Mouse (Mus musculus): ENCODE data around the gene Slc25a33. TPM values are rescaled to one million over a fixed set of nuclear protein-coding genes. Genes with fewer than 3 reads are reported as not detected.

The Slc25a33 gene
- total RNA-seq, 2 experiments from 2014 or later, result 10.4 TPM

DNA sequence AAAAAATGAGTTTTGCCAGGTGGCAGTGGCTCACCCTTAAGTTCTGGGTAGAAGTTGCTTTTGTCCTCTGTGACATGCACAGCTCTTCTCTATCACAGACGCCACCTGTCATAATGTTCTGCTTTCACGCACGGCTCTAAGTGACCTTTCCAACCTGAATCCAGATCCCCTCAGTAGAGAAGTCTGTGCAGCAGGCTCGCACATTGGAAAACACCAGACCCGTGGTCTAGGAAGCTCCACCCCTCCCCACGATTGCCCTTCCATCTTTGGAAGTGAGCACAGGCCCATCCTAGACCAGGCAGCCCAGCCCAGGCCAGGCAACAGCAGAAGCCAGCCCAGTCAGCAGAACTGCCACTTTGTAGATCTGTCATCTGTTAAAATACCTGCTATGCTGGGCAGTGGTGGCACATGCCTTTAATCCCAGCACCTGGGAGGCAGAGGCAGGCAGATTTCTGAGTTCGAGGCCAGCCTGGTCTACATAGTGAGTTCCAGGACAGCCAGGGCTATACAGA is 20.9 kb upstream of the Slc25a33 start:
- no peak for DNase-seq

DNA sequence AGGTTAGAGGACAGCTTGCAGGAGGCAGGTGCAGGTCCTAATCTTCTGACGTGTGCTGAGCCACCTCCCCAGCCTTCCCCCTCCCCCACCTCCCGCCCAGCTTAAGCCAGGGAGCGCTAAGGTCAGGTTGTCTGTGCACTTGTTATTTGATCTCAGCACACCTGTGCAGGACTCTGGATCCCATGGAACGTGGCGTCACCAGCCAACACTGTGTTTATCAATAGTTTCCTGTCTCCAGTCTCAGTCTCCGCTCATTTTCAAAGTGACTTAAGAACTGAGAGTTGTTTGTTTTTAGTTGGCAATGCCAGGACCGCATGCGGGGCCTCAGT is 19.9 kb upstream of the Slc25a33 start:
- DNase-seq, result no peak

DNA sequence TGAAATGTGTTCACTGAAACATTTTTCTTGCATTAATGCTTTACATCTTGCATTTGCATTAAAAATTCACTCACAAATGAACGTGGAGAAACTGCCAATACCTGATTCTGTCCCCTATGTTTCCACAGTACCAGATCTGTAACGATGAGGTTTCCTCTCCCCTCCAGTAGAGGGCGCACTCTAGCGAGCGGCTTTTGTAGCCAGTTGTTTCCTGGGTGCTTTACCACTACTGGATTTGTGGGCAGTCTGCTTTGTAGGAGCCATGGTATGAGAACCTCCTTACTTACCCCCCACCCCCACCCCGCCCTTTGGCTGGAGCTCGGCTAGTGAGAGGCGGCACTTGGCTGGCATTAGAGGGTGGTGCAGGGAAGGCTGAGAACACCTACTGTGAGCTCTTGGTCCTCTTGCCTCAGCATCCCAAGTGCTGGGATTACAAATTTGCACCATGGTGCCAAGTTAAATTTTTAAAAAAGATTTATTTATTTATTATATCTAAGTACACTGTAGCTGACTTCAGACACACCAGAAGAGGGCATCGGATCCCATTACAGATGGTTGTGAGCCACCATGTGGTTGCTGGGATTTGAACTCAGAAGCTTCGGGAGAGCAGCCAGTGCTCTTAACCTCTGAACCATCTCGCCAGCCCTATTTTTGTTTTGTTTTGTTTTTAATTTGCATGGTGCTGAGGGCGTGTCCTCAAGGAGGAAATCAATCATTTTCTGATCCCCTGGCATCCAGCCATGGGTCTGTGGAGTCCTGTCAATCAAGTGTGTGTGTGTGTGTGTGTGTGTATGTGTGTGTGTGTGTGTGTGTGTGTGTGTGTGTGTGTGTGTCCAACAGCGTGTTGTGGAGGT is 19.3 kb upstream of the Slc25a33 start:
- no peak for DNase-seq

DNA sequence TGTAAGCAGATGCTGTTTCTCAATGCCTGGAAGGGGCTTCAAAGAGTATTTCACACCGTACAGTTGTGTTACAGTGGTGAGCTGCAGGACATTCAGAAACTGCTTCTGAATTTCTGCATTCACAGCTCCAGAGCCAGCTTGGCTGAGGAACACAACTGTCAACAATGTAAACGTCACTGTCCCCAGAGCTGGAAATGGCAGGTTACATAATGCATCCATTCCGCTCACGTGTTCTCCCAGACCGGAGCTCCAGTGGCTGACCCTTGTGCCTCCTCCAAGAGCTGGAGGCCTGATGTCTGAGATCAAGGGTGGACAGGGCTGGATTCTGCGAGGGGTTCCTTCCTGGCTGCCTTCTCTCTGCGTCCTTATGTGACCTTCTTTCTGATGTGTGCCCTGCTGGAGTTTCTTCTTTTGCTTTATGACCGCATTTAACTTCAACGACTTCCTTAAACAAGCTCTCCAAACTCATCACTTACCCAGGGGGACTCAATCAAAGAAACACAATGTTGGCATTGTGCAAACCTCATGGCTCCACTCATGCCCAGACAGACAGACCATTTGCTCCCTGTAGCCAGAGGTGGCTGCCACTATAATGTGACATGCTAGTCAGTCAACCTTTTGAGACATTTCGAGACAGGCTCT is 18.2 kb upstream of the Slc25a33 start:
- DNase-seq, result peak; percentile 81

DNA sequence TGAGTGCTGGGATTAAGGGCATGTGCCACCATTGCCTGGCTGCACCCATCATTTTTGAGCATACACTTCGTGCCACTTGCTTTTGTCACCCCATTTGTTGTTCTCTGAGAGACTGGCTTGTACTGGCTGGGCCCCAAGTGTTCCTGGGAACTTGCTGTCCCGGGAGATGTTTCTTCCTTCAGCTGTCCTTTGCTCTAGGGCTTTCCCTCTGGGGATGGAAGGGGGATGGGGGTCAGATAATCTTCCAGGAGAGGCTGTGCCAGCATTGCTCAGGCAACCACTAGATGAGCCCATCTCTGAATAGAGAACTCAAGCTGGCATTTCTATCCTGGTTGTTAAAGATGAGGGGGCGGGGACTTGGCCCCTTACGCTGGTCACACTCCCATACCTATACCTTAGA is 17.4 kb upstream of the Slc25a33 start:
- DNase-seq, result peak; percentile 77

DNA sequence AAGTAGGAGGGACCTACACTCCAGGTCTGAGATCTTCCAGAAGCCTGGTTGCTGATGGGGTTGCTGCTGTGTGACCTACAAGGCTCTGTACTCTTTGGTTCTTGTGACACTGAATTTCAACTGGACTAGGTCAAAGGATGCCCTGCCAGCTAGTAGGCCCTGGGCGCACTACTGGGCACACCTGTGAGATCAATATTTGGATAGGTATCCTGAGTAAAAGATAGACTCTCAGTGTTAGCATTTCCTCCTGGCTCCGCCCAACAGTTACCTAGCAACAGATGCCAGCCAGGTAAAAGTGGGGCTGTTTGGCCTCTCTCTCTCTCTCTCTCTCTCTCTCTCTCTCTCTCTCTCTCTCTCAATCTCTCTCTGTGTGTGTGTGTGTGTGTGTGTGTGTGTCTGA is 16.9 kb upstream of the Slc25a33 start:
- DNase-seq, result no peak

DNA sequence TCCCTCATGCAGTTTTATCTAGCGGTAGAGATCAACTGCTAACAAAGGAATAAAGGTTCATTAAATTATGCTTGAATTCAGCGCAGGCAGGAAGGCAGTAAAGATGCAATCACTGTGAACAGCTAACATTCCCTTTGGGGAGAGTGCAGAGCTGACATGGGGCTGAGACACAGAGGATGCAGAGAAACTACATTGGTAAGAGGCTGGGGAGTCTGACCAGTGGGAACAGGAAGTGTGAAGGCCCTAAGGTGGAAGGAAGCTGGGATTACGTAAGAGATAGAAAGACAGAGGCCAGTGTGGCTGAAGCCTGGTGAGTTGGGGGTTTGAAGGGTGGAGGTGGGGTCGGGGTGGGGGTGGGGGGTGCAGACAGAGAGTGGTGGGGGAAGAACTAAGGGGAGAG is 16.5 kb upstream of the Slc25a33 start:
- DNase-seq, result no peak

DNA sequence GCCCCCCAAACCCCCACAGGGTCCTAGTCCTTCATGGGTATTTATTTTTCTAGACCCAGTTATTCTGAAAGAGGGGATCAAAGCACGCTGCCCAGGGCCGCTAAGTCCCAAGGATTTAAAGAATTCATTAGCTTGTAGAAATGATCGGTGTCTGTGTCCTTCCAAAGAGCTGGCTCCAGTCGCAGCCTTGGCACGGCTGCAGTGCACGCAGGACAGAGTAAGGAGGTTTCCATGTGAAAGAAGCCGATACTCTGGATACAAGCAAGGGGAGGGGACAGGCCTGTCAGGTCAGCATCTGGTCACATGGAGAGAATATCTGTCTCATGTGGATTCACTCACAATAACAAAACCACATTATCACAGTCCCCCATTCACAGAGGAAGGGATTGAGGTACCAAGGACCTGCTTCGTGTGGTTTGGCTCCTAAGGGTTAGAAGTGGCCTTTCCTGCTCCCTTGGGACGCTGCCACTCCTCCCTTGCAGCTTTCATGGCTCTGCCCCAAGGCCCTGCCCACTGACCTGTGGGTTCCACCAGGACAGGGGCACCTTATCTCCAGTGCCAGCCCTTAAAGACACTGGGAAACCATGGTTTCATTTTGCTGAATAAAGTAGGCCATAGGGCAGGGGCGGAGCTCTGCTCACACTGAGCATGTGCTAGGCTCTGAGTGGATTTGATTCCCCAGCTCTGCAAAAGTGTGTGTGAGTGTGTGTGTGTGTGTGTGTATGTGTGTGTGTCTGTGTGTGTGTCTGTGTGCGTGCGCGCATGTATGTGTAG is 15.5 kb upstream of the Slc25a33 start:
- peak; percentile 61 for DNase-seq

DNA sequence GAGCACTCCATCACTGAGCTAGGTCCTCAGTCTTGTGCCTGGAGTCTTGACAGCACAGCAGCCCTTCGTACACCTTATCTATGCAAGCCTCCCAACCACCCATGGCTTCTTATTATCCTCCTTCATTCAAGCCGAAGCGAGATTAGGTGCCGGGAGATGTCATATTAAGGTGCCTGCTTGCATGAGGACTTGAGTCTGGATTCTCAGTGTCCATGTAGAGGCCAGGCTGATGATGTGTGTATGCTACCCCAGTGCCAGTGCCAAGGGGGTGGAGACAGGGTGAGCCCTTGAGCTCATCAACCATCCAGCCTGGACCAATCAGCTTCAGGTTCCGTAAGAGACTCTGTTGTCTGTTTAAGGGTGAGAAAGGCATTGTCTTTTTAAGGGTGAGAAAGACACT is 10.8 kb upstream of the Slc25a33 start:
- no peak for DNase-seq

DNA sequence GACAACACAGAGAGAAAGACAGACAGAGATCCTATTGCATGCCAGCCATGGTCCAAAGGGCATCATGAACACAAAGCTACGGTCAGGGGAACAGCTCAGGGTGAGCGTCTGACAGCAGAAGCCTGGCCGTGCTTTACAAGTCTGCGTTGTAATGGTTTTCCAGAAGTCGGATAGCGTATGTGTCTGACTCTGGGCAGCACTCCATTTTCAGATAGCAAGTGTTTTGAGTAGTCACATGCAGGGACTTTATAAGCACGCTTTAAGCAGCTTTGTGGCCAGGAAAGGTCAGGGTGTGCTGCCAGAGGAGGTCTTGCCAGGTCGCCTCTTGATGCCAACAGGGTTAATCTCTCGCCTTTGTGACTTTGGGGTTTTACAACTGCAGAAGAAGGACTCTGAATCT is 10.3 kb upstream of the Slc25a33 start:
- DNase-seq, result no peak

DNA sequence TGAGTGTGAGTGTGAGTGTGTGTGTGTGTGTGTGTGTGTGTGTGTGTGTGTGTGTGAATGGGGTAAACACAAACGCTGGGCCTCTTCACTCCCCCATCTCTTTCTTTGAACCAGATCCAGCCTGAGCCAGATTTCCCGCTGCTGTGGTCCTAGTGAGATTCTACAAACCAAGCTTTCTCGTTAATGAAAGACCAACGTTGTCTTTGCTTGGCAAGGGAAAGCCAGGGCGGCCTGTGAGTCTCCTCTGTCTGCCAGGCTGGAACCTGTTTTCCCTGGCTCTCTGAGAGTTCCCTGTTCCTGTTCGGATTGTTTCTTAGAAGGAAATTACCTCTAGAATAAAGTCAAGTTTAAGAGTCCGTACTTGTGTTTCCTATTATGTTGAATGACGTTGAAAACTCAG is 8.9 kb upstream of the Slc25a33 start:
- no peak for DNase-seq

DNA sequence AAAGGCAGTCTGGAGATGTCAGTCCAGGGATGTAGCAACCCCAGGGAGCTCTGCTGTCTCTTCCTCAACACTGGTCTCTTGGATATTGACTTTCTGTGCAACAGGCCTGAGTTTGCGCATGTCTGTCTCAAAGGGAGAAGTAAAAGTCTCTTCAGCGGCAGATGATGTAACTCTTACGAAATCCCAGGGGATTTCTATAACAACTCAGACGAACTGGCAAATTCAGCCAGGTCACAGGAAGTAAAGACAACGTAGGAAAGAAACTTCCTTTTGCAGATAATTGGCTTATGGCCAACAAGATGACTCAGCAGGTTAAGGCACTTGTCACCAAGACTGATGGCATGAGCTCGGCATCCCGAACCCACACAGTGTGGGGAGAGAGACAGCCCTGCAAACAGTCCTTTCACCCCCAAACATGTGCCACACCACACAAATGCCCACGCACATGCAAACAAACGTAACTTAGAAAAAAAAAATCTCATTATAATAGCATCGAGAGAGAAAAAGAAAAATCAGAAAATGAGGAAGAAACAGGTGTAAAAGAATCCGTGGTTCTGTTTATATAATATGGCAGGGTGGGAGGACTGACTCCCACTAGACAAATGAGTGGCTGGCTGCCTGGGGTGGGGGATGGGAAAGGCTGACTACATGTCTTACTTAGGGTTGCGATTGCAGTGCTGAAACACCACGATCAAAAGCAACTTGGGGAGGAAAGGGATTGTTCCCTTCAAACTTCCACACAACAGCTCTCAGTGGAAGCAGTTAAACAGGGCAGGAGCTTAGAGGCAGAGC is 6.7 kb upstream of the Slc25a33 start:
- no peak for DNase-seq

DNA sequence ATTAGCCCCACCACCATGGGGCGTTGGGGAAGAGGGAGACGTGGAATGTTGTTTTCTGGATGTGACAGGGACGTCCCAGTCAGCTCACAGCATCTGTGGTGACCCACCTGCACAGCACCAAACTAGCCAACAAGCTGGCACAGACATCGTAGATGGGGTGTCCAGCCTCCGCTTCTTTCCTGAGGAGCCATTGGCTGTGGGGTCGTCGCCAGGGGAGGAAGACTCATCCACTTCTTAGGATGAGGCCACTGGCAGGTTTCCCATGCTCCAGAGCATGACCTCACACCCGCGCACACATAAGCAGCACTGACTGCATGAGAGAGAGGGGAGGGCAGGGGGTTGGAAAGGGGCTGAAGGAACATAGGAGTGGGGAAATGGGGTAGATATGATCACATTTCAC is 5.9 kb upstream of the Slc25a33 start:
- DNase-seq, result no peak

DNA sequence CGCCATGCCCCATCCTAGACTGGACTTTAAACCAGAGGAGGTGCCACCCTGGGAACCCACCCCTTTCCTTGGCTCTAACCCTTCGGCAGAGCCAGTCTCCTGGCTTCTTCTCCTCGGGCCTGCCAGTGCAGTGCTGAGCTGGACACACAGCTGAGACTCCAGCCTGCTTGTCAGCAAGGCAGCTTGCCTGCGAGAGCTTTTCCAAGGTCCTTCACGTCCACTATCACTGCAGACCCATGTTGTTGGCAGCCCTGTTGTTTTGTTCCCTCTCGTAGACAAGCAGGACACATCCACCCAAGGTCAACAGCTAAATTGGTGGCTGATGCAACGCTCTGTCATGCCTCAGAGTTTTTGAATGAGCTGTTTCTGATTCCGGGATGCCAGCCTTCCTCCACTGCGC is 3.0 kb upstream of the Slc25a33 start:
- peak; percentile 71 for DNase-seq

DNA sequence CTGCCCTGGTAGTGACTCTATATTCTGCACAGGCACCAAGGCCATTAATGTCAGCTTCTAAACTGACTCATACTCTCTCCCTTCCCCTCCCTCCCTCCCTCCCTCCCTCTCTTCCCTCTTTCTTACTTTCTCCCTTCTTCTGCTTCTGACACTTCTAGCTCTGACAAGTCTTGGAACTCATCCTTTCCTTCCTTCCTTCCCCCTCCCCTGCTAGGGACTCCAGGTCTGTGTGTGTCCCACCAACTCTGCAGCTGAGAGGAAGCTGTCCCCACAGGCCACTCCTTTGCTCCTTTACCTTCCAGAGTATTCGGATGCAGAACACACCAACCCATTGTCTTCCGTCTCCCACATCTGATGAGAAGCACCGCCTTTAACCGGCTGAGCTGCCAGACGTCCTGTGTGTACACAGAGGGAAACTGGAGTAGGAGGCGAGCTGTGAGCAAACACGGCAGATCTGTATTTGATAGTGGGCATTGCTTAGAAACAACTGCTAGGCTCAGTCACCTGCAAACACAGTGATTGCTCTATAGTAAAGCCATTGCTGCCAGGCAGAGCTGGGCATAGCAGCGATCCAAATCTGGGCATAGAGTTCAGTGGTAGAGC is 1.8 kb upstream of the Slc25a33 start:
- DNase-seq, result no peak

DNA sequence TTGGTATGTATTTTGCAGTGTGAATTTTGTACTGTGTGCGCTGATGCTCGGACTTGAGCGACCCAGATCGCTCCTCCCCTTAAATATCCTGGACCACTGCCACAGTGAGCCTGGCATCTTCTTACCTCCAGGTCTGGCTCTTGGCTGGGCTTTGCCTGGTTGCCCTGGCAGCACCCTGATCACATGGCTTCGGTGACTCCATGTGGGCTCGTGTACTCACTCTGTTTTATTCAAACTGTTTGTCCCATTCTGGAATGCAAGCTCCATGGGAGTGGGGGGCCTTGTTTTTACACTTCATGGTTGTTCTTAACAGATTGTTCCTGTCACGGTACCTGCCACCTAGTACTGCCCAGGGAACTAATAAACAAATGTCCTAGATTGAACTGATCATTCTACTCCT is 1.3 kb upstream of the Slc25a33 start:
- peak; percentile 76 for DNase-seq

DNA sequence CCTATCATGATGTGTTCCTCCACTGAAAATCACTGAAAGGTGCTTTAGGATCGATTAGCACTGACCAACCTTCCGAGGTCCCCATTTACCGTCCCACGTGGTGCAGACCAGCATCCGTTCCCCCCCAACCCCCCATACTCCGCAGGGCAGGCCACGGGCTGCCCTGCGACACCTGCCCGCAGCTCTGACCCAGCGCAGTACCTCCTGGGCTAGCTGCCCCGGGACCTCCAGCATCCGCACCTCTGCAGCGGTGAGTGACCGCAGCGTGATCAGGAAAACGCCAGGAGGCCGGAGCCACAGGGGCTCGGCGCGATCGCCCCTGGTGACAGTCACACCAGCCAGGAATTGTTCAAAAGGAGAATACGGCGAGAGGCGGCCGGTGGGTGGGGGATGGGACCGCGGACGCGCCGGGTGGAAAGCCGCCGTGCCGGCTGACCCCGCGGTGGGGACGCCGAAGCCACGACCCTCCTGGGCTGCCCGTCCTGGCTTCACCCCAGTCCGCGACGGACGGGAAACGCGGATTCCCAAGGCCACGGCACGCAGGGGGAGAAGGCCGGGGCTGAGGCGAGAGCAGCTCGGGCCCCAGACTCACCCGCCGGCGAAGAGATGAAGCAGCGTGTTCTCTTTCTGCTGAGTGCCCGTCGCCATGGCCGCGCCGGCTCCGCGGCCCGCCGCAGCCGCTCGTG is 526 bp downstream of the Slc25a33 start:
- no peak for DNase-seq

DNA sequence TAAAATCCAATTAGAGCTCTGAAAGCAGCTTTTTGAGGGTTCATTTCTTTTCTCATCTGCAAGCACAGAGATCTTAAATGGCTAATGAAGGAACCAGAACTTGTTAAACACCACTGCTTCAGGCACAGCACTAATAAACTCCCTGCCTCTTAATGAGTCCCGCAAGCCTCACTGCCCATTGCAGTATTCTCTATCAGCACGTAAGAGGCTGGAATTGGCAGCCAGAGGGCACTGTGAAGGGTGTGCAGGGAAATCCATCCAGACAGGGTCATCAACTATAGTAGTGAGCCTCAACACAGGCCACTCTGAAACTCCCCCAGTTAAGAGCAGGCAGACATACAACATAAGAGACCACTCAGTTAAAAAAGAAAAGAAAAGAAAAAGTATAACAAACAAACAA is 1.7 kb downstream of the Slc25a33 start:
- no peak for DNase-seq

DNA sequence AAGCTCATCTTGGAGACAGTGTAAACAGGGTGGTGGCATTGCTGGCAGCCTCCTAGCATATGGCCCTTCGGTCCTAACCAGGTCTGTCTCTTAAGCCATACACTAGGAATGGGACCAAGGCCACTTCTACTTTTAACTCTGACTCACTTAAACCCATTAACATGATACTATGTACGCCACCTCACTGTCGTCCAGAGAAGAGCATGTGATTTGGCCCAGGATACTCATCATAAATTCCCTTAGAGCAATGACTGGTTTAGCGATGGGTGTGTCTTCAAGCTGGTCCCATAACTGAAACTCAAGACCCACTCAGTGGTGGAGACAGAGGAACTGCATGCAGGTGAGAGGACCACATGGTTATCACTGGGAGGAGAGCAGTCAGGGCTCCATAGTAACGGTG is 8.9 kb downstream of the Slc25a33 start:
- no peak for DNase-seq

DNA sequence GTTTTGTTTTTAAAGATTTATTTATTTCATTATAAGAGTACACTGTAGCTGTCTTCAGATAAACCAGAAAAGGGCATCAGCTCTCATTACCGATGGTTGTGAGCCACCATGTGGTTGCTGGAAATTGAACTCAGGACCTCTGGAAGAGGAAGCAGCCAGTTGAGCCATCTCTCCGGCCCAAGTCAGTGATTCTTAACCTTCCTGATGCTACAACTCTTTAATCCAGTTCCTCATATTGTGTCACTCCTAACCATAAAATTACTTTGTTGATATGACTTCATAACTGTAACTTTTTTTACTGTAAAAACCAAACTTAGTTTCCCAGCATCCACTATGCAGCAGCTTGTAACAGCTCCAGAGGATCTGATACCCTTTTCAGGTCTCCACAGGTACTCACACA is 10.7 kb downstream of the Slc25a33 start:
- DNase-seq, result no peak

DNA sequence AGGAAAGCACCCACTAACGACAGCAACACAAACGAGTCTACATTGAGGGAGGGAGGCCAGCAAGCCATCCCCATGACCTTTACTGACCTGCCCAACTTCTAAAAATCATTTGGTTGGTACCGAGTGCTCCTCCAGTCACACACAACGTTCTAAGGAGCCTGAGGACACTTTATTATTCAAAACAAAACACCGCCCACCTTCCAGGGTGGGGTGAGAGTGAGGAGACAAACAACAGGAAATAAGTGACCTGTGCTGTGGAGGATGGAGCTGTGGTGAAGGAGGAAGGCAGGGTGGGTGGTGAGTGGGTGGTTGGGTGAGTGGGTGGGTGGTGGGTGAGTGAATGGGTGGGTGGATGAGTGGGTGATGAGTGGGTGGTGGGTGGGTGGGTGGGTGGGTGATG is 14.6 kb downstream of the Slc25a33 start:
- DNase-seq, result no peak

Data from gastrocnemius, postnatal 25 days (tissue).